Mouse (Mus musculus): Measurements from ENCODE around the gene Psmb1.

GRCm38 (mm10) chr17:15445421-15445820, 54.1 kb downstream of the Psmb1 start:
- TF ChIP-seq CTCF (IDR thresholded peaks at IDR 0.05), result no peak
- TF ChIP-seq EP300 (IDR thresholded peaks at IDR 0.05), result no peak
